Mouse (Mus musculus) lung, postnatal 10 days (tissue): ENCODE measurements around the gene Ctse.

Source experiments
- DNase-seq: peaks from one replicate; pipeline ENCODE4 v3.0.0; 2021

The Ctse gene

GRCm38 (mm10) chr1:131655601-131656000, 17.5 kb downstream of the Ctse start:
- DNase-seq = no peak

GRCm38 (mm10) chr1:131657945-131658354, 19.8 kb downstream of the Ctse start:
- DNase-seq = peak; percentile 94

GRCm38 (mm10) chr1:131659512-131660085, 21.5 kb downstream of the Ctse start:
- no peak for DNase-seq

GRCm38 (mm10) chr1:131660266-131660665, 22.2 kb downstream of the Ctse start:
- DNase-seq = no peak

- DNase-seq = no peak
Measured at GRCm38 (mm10) chr1:131660716-131661472, 22.8 kb downstream of the Ctse start.

- no peak for DNase-seq
Measured at GRCm38 (mm10) chr1:131661749-131662148, 23.6 kb downstream of the Ctse start.

- DNase-seq = no peak
Measured at GRCm38 (mm10) chr1:131663286-131663995, 25.3 kb downstream of the Ctse start.

- no peak for DNase-seq
Measured at GRCm38 (mm10) chr1:131664136-131664535, 26.0 kb downstream of the Ctse start.

- no peak for DNase-seq
Measured at GRCm38 (mm10) chr1:131665886-131666285, 27.8 kb downstream of the Ctse start.

GRCm38 (mm10) chr1:131671113-131671512, 33.0 kb downstream of the Ctse start:
- no peak for DNase-seq

- DNase-seq = no peak
Measured at GRCm38 (mm10) chr1:131672361-131672760, 34.3 kb downstream of the Ctse start.

- no peak for DNase-seq
Measured at GRCm38 (mm10) chr1:131679644-131680043, 41.5 kb downstream of the Ctse start.

- no peak for DNase-seq
Measured at GRCm38 (mm10) chr1:131687739-131688138, 49.6 kb downstream of the Ctse start.

- DNase-seq = peak; percentile 79
Measured at GRCm38 (mm10) chr1:131688475-131688874, 50.4 kb downstream of the Ctse start, which contains the start of gene Rab7b. Gene Rab7b (plus strand): TSS chr1:131688695.

- no peak for DNase-seq
Measured at GRCm38 (mm10) chr1:131689016-131689415, 50.9 kb downstream of the Ctse start.

GRCm38 (mm10) chr1:131689899-131690298, 51.8 kb downstream of the Ctse start:
- DNase-seq = no peak

- peak; percentile 86 for DNase-seq
Measured at GRCm38 (mm10) chr1:131690435-131690834, 52.3 kb downstream of the Ctse start.

- DNase-seq = no peak
Measured at GRCm38 (mm10) chr1:131691356-131691755, 53.2 kb downstream of the Ctse start.

GRCm38 (mm10) chr1:131695308-131695707, 57.2 kb downstream of the Ctse start:
- no peak for DNase-seq

GRCm38 (mm10) chr1:131696325-131696724, 58.2 kb downstream of the Ctse start:
- DNase-seq = no peak

GRCm38 (mm10) chr1:131698770-131699169, 60.7 kb downstream of the Ctse start:
- no peak for DNase-seq

- no peak for DNase-seq
Measured at GRCm38 (mm10) chr1:131699642-131700041, 61.5 kb downstream of the Ctse start.

- DNase-seq = no peak
Measured at GRCm38 (mm10) chr1:131700447-131700846, 62.3 kb downstream of the Ctse start.

- DNase-seq = no peak
Measured at GRCm38 (mm10) chr1:131701391-131701790, 63.3 kb downstream of the Ctse start.
